Mouse (Mus musculus) embryo, embryonic 10.5 days (tissue): ENCODE results near the gene C1ql1.

Experiments
- DNase-seq: peaks from one replicate; pipeline ENCODE4 v3.0.0-alpha.2; 2015; ENCODE audit warnings: low spot score

C1ql1 gene

DNA sequence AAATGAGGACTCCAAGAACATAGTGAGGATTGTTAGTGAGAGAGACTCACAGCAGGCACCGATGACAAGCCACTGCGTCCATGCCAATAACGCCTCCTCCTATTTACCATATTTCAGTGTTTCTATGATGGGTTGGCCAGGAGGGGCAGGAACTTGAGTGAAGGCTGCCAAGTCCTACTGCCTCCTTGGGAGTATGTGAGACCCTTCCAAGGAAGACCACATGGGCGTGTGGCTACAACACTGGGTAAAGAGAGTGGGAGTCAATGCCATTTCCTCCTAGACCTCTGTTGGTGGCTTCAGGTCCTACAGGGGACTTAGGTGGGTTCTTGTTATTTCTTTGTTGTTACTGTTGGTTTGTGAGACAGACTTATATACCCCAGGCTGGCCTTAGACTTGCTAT, 45.3 kb downstream of the C1ql1 start:
- DNase-seq: no peak

DNA sequence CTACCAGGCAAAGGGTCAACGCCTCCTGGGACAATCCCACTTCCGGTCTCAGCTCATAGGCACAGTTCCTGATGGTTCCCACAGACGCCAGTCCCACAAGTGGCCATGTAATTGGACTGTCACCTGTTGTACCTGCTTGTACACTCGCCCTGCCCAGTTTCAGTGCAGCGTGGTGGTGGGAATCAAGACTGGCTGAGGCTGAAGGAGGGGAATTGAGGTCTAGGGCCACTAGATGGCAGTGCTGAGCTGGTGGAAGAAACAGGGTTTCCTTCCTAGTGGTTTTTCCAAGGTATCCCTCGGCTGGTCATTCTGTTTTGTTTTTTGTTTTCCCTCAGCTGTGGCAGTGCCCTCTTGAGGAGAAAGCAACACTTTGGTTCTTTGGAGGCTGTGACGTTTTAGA, 45.7 kb downstream of the C1ql1 start, which contains the start of gene Gfap:
Gene Gfap (minus strand): TSS at position 150 of the 400 bp plus-strand sequence.
- DNase-seq: peak; percentile 91

DNA sequence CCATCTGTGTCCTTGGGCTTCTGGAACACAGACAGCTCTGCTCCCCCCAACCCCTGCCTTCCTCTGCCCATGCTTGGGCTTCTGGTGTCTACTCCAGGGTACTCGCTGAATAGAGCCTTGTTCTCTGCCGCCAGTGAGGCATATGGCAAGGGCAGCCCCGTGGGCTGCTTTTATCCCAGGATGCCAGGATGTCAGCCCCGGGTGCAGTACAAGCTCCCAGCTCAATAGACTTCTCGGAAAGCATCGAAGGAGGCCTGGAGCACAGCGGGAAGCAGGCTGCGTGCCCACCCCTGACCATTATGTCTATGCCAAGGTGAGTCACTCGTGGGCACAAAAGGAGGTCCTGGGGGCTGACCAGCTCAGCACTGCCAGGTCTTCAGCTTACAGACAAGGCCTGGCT, 48.1 kb downstream of the C1ql1 start:
- no peak for DNase-seq

DNA sequence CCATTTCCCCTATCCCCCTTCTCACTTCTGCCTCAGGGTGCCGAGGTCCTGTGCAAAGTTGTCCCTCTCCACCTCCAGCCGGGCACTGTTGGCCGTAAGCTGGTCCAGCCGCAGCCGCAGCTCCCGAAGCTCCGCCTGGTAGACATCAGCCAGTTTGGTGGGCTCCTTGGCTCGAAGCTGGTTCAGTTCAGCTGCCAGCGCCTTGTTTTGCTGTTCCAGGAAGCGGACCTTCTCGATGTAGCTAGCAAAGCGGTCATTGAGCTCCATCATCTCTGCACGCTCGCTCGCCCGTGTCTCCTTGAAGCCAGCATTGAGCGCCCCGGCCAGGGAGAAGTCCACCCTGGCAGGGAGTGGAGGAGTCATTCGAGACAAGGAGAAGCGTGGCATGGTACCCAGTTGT, 49.8 kb downstream of the C1ql1 start:
- DNase-seq: no peak

DNA sequence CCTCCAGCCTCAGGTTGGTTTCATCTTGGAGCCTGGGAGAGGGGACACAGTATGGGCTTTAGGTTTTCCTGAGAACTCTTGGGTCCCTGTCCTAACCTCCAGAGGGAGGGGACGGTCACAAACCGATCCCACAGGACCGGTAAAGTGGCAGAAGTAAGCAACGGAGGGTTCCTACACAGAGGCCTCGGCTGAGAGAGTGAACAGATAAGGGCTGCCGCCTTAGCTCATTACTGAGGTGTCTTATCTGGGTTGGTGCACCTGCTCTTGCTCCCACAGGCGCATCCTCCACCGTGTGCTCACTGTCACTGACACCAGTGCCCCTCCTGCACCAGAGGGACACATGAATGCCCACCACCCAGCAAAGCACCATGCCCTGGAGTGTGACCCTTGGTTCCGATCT, 50.7 kb downstream of the C1ql1 start:
- no peak for DNase-seq

DNA sequence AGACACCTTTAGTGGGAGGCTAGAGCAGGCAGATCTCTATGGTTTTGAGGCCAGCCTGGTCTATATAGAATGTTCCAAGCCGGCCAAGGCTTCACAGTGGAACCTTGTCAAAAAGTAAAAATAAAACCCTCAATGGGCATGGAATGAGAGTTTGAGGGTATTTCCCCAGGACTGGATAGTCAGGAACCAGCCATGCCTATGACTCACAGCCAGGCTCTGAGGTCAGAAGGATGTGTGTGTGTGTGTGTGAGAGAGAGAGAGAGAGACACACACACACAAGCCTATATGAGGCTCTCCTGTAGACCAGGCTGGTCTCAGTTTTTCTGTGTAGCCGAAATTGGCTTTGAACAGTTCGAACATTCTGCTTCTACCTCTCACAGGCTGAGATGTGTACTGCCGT, 51.8 kb downstream of the C1ql1 start:
- no peak for DNase-seq

DNA sequence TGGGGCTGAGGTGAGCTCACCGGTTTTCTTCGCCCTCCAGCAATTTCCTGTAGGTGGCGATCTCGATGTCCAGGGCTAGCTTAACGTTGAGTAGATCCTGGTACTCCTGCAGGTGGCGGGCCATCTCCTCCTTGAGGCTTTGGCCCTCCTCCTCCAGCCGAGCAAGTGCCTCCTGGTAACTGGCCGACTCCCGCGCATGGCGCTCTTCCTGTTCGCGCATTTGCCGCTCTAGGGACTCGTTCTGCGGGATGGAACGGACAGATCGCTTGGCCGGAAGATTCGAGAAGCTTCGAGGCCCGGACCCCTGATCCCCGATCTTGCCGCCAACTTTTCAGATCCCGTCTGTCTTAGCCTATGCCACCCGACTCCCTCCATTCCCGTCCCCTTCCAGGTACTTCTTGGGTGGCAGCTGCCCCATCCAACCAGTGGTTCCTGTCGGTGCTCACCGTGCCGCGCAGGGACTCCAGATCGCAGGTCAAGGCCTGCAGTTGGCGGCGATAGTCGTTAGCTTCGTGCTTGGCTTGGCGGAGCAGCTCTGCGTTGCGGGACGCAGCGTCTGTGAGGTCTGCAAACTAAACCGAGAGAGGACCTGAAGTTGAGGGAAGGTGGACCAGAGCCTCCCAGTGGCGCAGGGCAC, 53.4 kb downstream of the C1ql1 start:
- peak; percentile 86 for DNase-seq

DNA sequence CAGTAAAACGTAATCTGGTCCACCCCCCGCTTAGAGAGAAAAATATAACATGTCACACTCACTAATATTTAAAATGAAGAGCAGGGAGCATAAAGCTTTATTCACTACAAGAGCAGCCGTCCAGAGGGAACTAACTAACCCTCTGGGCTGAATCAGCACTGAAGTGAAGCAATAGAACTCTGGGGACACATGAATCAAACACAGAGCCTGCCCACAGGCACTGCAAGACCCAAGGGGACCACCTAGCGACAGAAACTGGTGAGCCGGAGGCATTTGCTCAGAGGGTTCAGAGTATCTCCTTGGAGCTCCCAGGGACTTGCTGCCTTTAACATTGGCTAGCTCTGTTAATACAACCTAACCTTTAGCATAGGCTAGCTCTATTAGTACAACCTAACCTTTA, 56.4 kb downstream of the C1ql1 start:
- no peak for DNase-seq
